In the genomic region with DNA sequence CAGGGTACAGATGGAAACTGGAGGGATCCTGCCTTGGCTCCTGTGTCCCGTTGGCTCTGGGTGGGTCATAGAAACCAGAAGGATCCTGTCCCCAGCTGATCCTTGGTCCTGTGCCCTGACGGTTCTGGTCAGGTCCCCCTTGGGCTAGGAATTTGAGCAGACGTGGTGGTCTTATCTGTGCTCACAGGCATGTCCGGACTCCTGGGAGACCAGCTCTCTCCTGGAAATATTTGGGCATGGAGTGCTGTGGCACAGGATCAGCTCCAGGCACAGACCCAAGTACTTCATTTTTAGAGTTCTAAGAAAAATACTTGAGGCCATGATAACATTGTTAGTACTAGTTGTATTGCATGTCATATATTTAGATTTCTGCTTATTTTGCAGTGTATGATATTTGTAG, we compare ENCODE assay signal across 27 mouse cellular contexts. TPM values are rescaled to one million over a fixed set of nuclear protein-coding genes. Genes with fewer than 3 reads are reported as not detected.
A peak's percentile ranks its signal among the peaks of the same experiment; 100 is the strongest.
DNase-seq lines count a peak whose midpoint lies in the region; ATAC-seq lines count a peak whose summit lies in the region.
"Had no signal": no experiment of that assay in that cellular context is flagged by ENCODE, and none has a peak within 500 bp of the region (broad histone marks: within the 10 kb centered on the region; RNA-seq: fewer than 3 reads in every experiment).

No protein-coding gene starts in this region.

- no peaks in the 10 kb centered on the region for H3K27me3 ChIP-seq in heart, embryonic 12.5 days (replicated peaks)
- H3K27me3 ChIP-seq in heart, embryonic 16.5 days (ENCODE audit: control insufficient read depth, insufficient read depth, low read length), result no peaks in the 10 kb centered on the region
- H3K27me3 ChIP-seq: CH12.LX; forebrain, embryonic 13.5 days; limb, embryonic 12.5 days; liver, embryonic 15.5 days; midbrain, embryonic 12.5 days; stomach, embryonic 15.5 days had no signal

- H3K36me3 ChIP-seq in heart, embryonic 12.5 days, result peaks cover 63% of the 10 kb centered on the region
- H3K36me3 ChIP-seq in heart, embryonic 16.5 days (ENCODE audit: control insufficient read depth, insufficient read depth), result peaks cover 39% of the 10 kb centered on the region

- DNase-seq in heart, adult 11 months, result peak; percentile 93
- peak; percentile 21 for DNase-seq in heart, adult 8-10 months (ENCODE audit: low spot score)
- DNase-seq in heart, postnatal 36 days, result peak; percentile 18 to 33
- no peak for DNase-seq in frontal cortex, postnatal 10 days (ENCODE audit: low spot score in 2 of 2)
- no peak for DNase-seq in gastrocnemius, postnatal 4 days (ENCODE audit: low spot score in 2 of 2)
- DNase-seq: adrenal gland, adult 2 months; adrenal gland, postnatal 36 days; cerebellum, adult 18-20 months; cerebellum, postnatal 25 days; gastrocnemius, postnatal 14 days; kidney, adult 9 months; kidney, postnatal 14 days; lung, embryonic 14.5 days; right cerebral cortex, postnatal 25 days; thymus, postnatal 14 days had no signal

- ATAC-seq in heart, embryonic 12.5 days (ENCODE audit: insufficient number of reproducible peaks, low FRiP score), result no peak
- peak; percentile 69 for ATAC-seq in heart, embryonic 16.5 days (replicated peaks; ENCODE audit: extremely low read depth, insufficient read depth, low FRiP score)
- ATAC-seq: activated CD4-positive, CD25-positive, alpha-beta regulatory T cell, adult 4 months; forebrain, embryonic 13.5 days; intestine, postnatal 0 days had no signal

- no peak overlapping the region for H3K9ac ChIP-seq in heart, embryonic 12.5 days
- H3K9ac ChIP-seq in heart, embryonic 16.5 days (ENCODE audit: low read length), result no peak overlapping the region
- H3K9ac ChIP-seq: forebrain, embryonic 13.5 days; hindbrain, embryonic 14.5 days; limb, embryonic 12.5 days; liver, embryonic 15.5 days; lung, embryonic 14.5 days; midbrain, embryonic 12.5 days; stomach, embryonic 15.5 days had no signal

- H3K4me2 ChIP-seq in heart, embryonic 12.5 days, result no peak overlapping the region
- no peak overlapping the region; the same call in 1 of the 2 replicates for H3K4me2 ChIP-seq in heart, embryonic 16.5 days (ENCODE audit: low read depth, low read length)
- H3K4me2 ChIP-seq: forebrain, embryonic 13.5 days; hindbrain, embryonic 14.5 days; limb, embryonic 12.5 days; liver, embryonic 15.5 days; lung, embryonic 14.5 days; midbrain, embryonic 12.5 days; stomach, embryonic 15.5 days had no signal

- intact Hi-C loops in heart, postnatal 36 days (cut with DNase I), result no loop called here

- H3K4me1 ChIP-seq in heart, embryonic 12.5 days (replicated peaks), result peaks cover 5% of the 10 kb centered on the region; the same call in 1 of the 2 replicates
- peaks cover 2% of the 10 kb centered on the region; the same call in 1 of the 2 replicates for H3K4me1 ChIP-seq in heart, embryonic 16.5 days (ENCODE audit: control insufficient read depth, insufficient read depth, low read length)
- H3K4me1 ChIP-seq: forebrain, embryonic 13.5 days; limb, embryonic 12.5 days; liver, embryonic 15.5 days; midbrain, embryonic 12.5 days; stomach, embryonic 15.5 days had no signal

- no peak overlapping the region for H3K27ac ChIP-seq in heart, embryonic 12.5 days (ENCODE audit: poor library complexity, severe bottlenecking)
- peak overlapping the region; percentile 73 for H3K27ac ChIP-seq in heart, embryonic 16.5 days (ENCODE audit: low read length)
- H3K27ac ChIP-seq: forebrain, embryonic 13.5 days; hindbrain, embryonic 14.5 days; left cerebral cortex, adult 2 months; limb, embryonic 12.5 days; liver, embryonic 15.5 days; midbrain, embryonic 12.5 days; stomach, embryonic 15.5 days had no signal

- H3K9me3 ChIP-seq in heart, embryonic 12.5 days (replicated peaks), result no peaks in the 10 kb centered on the region
- no peaks in the 10 kb centered on the region for H3K9me3 ChIP-seq in heart, embryonic 16.5 days (replicated peaks; ENCODE audit: control insufficient read depth, low read length)
- H3K9me3 ChIP-seq: forebrain, embryonic 13.5 days; limb, embryonic 12.5 days; liver, embryonic 15.5 days; midbrain, embryonic 12.5 days; stomach, embryonic 15.5 days had no signal

- 61% methylated on average over 4 of the region's 4 CpGs for WGBS in heart, embryonic 12.5 days
- 31% methylated on average over 4 of the region's 4 CpGs for WGBS in heart, embryonic 16.5 days

- H3K4me3 ChIP-seq in heart, embryonic 12.5 days, result no peak overlapping the region
- no peak overlapping the region for H3K4me3 ChIP-seq in heart, embryonic 16.5 days (ENCODE audit: low read length)
- H3K4me3 ChIP-seq: forebrain, embryonic 13.5 days; left cerebral cortex, adult 2 months; limb, embryonic 12.5 days; liver, embryonic 15.5 days; midbrain, embryonic 12.5 days; stomach, embryonic 15.5 days had no signal

RNA-seq across cellular contexts. Expression of a gene that starts 11.1 kb away (rescaled TPM):
- 87.6 and 92.4 TPM in 2 replicates for polyA plus RNA-seq in heart, embryonic 12.5 days (2016; fragmentation: Nextera tagmentation; extraction: Ambion mirVana)
- 10 to 100 TPM; 25.4 to 35.4 (median 30.8) TPM for total RNA-seq in heart, adult 8-10 months (2022)
- polyA plus RNA-seq in heart, embryonic 16.5 days (2015; fragmentation: Nextera tagmentation; extraction: Ambion mirVana), result 71.4 and 79.4 TPM in 2 replicates
- 10 to 100 TPM; 37.7 to 38.6 TPM for total RNA-seq in heart, postnatal 36 days (2021)
- total RNA-seq in gastrocnemius, postnatal 4 days (2021), result 10 to 100 TPM; 18.3 to 21.4 TPM

Comparison
In these comparisons a context has a peak if more than half of its experiments do, and no peak if none do; other contexts are left out.
1. DNase-seq: peak in heart, adult 11 months (single experiment), heart, adult 8-10 months (single experiment) and heart, postnatal 36 days (2 of 2); none in frontal cortex, postnatal 10 days (0 of 2) and gastrocnemius, postnatal 4 days (0 of 2).